Mouse (Mus musculus): ENCODE data around the gene Itga9. TPM values are rescaled to one million over a fixed set of nuclear protein-coding genes. Genes with fewer than 3 reads are reported as not detected.

Gene Itga9
- polyA plus RNA-seq, 1 experiment from 2014 or later: 4.8 TPM

- Histone ChIP-seq H3K4me1 (ENCODE audit: insufficient read depth) (no peaks in the 10 kb centered on the region; the same call in 1 of the 2 replicates), H3K36me3 (replicated peaks; ENCODE audit: insufficient read depth, low read length) (no peaks in the 10 kb centered on the region), H3K27me3 (ENCODE audit: insufficient read depth, low read length) (no peaks in the 10 kb centered on the region), H3K9me3 (ENCODE audit: low read length) (no peaks in the 10 kb centered on the region), H3K9ac (replicated peaks) (no peak overlapping the region), H3K27ac (ENCODE audit: low read depth) (peak overlapping the region; percentile 48; the same call in 1 of the 2 replicates), H3K4me3 (ENCODE audit: low read depth, low read length) (no peak overlapping the region), H3K4me2 (ENCODE audit: low read depth, low read length) (no peak overlapping the region)
- 56% methylated on average over 5 of the region's 5 CpGs for WGBS (ENCODE audit: insufficient replicate concordance)
- TF ChIP-seq EP300 (IDR thresholded peaks at IDR 0.05; ENCODE audit: low read depth) (no peak), CTCF (IDR thresholded peaks at IDR 0.05; ENCODE audit: low read depth) (no peak)
- no peak for DNase-seq
- ATAC-seq: no peak
Observed at GRCm38 (mm10) chr9:118730871-118731390, 124.4 kb downstream of the Itga9 start.

DNA sequence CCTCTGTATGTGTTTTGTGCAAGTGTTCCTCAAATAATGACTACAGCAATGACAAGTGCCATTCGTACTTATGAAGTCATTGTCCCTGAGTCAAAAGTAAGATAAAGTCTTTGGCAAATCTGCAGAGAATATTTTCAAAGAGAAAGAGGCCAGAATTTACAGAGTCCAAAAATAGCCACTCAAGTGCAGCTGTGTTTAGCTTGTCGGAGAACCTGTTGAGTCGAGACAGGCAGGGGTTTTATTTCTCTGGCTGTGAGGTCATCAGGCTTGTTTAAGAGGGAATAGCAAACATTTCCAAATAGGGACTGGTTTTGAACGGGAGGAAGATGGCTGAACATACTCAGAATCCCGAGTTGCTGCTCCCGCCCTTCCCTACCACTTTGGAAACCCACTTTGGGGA lies 125.2 kb downstream of the Itga9 start:
- no peak overlapping the region for H3K4me2 ChIP-seq (ENCODE audit: low read depth, low read length)
- ATAC-seq: no peak
- H3K27ac ChIP-seq (ENCODE audit: low read depth): peak overlapping the region; percentile 48; the same call in 1 of the 2 replicates

DNA sequence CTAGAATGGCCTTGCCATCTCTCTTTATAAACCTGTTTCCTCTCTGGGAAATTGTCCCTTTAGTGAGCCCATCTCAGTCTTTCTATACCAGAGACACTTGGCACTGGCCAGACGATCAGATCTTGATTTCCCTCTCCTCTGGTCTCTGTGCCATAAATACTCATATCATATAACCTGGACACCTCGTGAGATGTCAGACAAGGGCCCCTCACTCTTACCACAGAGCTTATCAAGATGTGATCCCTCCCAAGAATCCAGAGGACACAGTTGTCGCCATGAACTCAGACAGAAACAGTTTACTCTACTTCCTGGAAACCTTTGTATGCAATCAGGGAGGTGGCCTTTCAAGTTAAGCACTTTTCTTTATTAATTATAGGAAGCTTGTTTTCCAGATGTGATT lies 127.1 kb downstream of the Itga9 start:
- H3K9me3 ChIP-seq (ENCODE audit: low read length): no peaks in the 10 kb centered on the region
- no peak overlapping the region for H3K27ac ChIP-seq (ENCODE audit: low read depth)
- H3K4me1 ChIP-seq (ENCODE audit: insufficient read depth): no peaks in the 10 kb centered on the region
- no peak overlapping the region for H3K4me3 ChIP-seq (ENCODE audit: low read depth, low read length)
- 55% methylated on average over 3 of the region's 3 CpGs for WGBS (ENCODE audit: insufficient replicate concordance)
- no peaks in the 10 kb centered on the region for H3K36me3 ChIP-seq (replicated peaks; ENCODE audit: insufficient read depth, low read length)
- H3K27me3 ChIP-seq (ENCODE audit: insufficient read depth, low read length): no peaks in the 10 kb centered on the region
- no peak overlapping the region for H3K4me2 ChIP-seq (ENCODE audit: low read depth, low read length)
- DNase-seq (no peak), ATAC-seq (no peak)
- TF ChIP-seq EP300 (IDR thresholded peaks at IDR 0.05; ENCODE audit: low read depth) (no peak), CTCF (IDR thresholded peaks at IDR 0.05; ENCODE audit: low read depth) (no peak)
- H3K9ac ChIP-seq (replicated peaks): no peak overlapping the region

More for the DNA sequence above, 125.2 kb downstream of the Itga9 start:
- no peak for TF ChIP-seq CTCF (IDR thresholded peaks at IDR 0.05; ENCODE audit: low read depth)
- no peak for TF ChIP-seq EP300 (IDR thresholded peaks at IDR 0.05; ENCODE audit: low read depth)
- DNase-seq: no peak
- Histone ChIP-seq H3K4me3 (ENCODE audit: low read depth, low read length) (no peak overlapping the region), H3K9ac (replicated peaks) (no peak overlapping the region), H3K36me3 (replicated peaks; ENCODE audit: insufficient read depth, low read length) (no peaks in the 10 kb centered on the region), H3K9me3 (ENCODE audit: low read length) (no peaks in the 10 kb centered on the region), H3K27me3 (ENCODE audit: insufficient read depth, low read length) (no peaks in the 10 kb centered on the region), H3K4me1 (ENCODE audit: insufficient read depth) (no peaks in the 10 kb centered on the region; the same call in 1 of the 2 replicates)
- 39% methylated on average over 6 of the region's 6 CpGs for WGBS (ENCODE audit: insufficient replicate concordance)

DNA sequence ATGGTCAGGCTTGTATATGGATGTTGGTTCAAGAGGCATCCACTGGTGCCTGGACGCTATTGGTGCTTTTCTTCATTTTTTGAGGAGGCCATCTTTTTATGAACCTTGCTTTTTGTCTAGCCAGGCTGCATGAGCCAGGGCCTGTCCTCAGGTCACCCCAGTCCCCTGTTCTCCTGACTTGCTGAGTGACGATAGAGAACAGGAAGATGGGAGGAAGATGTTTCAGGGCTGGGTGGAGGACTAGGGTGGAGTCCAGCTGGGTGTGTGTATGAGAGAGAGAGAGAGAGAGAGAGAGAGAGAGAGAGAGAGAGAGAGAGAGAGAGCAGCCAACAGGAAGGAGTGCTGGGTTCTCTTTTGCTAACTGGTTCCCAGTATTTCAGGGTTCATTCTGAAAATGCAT lies 130.6 kb downstream of the Itga9 start:
- no peak for ATAC-seq
- Histone ChIP-seq H3K4me2 (ENCODE audit: low read depth, low read length) (no peak overlapping the region), H3K27ac (ENCODE audit: low read depth) (no peak overlapping the region), H3K9me3 (ENCODE audit: low read length) (no peaks in the 10 kb centered on the region), H3K4me3 (ENCODE audit: low read depth, low read length) (no peak overlapping the region), H3K27me3 (ENCODE audit: insufficient read depth, low read length) (no peaks in the 10 kb centered on the region), H3K4me1 (ENCODE audit: insufficient read depth) (no peaks in the 10 kb centered on the region), H3K9ac (replicated peaks) (no peak overlapping the region), H3K36me3 (replicated peaks; ENCODE audit: insufficient read depth, low read length) (no peaks in the 10 kb centered on the region)
- TF ChIP-seq EP300 (IDR thresholded peaks at IDR 0.05; ENCODE audit: low read depth) (no peak), CTCF (IDR thresholded peaks at IDR 0.05; ENCODE audit: low read depth) (no peak)
- no peak for DNase-seq
- 52% methylated on average over 2 of the region's 2 CpGs for WGBS (ENCODE audit: insufficient replicate concordance)

- Histone ChIP-seq H3K9me3 (ENCODE audit: low read length) (no peaks in the 10 kb centered on the region), H3K4me3 (ENCODE audit: low read depth, low read length) (no peak overlapping the region), H3K27ac (ENCODE audit: low read depth) (no peak overlapping the region), H3K4me1 (ENCODE audit: insufficient read depth) (no peaks in the 10 kb centered on the region), H3K27me3 (ENCODE audit: insufficient read depth, low read length) (no peaks in the 10 kb centered on the region), H3K4me2 (ENCODE audit: low read depth, low read length) (no peak overlapping the region), H3K36me3 (replicated peaks; ENCODE audit: insufficient read depth, low read length) (no peaks in the 10 kb centered on the region), H3K9ac (replicated peaks) (no peak overlapping the region)
- ATAC-seq (no peak), DNase-seq (no peak)
- WGBS (ENCODE audit: insufficient replicate concordance): 63% methylated on average over 9 of the region's 9 CpGs
- TF ChIP-seq CTCF (IDR thresholded peaks at IDR 0.05; ENCODE audit: low read depth) (no peak), EP300 (IDR thresholded peaks at IDR 0.05; ENCODE audit: low read depth) (no peak)
Observed at GRCm38 (mm10) chr9:118737601-118738137, 131.2 kb downstream of the Itga9 start.

GRCm38 (mm10) chr9:118738311-118738710 lies 131.8 kb downstream of the Itga9 start:
- Histone ChIP-seq H3K27me3 (ENCODE audit: insufficient read depth, low read length) (no peaks in the 10 kb centered on the region), H3K4me3 (ENCODE audit: low read depth, low read length) (no peak overlapping the region), H3K4me2 (ENCODE audit: low read depth, low read length) (no peak overlapping the region), H3K36me3 (replicated peaks; ENCODE audit: insufficient read depth, low read length) (no peaks in the 10 kb centered on the region), H3K9ac (replicated peaks) (no peak overlapping the region), H3K9me3 (ENCODE audit: low read length) (no peaks in the 10 kb centered on the region), H3K4me1 (ENCODE audit: insufficient read depth) (no peaks in the 10 kb centered on the region), H3K27ac (ENCODE audit: low read depth) (no peak overlapping the region)
- ATAC-seq: no peak
- TF ChIP-seq CTCF (IDR thresholded peaks at IDR 0.05; ENCODE audit: low read depth) (no peak), EP300 (IDR thresholded peaks at IDR 0.05; ENCODE audit: low read depth) (no peak)
- no peak for DNase-seq
- WGBS (ENCODE audit: insufficient replicate concordance): 62% methylated on average over 5 of the region's 5 CpGs

Data from liver, postnatal 0 days (tissue).